Mouse (Mus musculus) spleen, adult 2 months (tissue): ENCODE data around the gene Dlgap4. TPM values are rescaled to one million over a fixed set of nuclear protein-coding genes. Genes with fewer than 3 reads are reported as not detected.
A peak's percentile ranks its signal among the peaks of the same experiment; 100 is the strongest.

Source experiments
- DNase-seq, 2 experiments: peaks; one replicate each; pipeline versions ENCODE4 v3.0.0 to v3.0.0-alpha.2; 2012 to 2021; ENCODE audit warnings: low spot score in 2 of 2, low read depth in 1 of 2
- H3K27ac ChIP-seq: fragments of 200-500 bp; 2 replicates; pipeline ENCODE4 v1.5.1; 2012; ENCODE audit warnings: low read length, inconsistent platforms; ENCODE audit not compliant: insufficient read depth
- H3K27me3 ChIP-seq: fragments of 200-500 bp; 2 replicates; pipeline ENCODE4 v1.6.1; 2012; ENCODE audit warnings: mild to moderate bottlenecking, moderate library complexity, low read length, inconsistent platforms; ENCODE audit not compliant: control insufficient read depth, insufficient read depth
- H3K36me3 ChIP-seq: fragments of 200-500 bp; 2 replicates; pipeline ENCODE4 v1.6.1; 2012; ENCODE audit warnings: mild to moderate bottlenecking, low read length, inconsistent platforms; ENCODE audit not compliant: control insufficient read depth, insufficient read depth
- H3K4me1 ChIP-seq: fragments of 200-500 bp; 2 replicates; pipeline ENCODE4 v1.6.1; 2011; ENCODE audit warnings: inconsistent platforms; ENCODE audit not compliant: control insufficient read depth, insufficient read depth, insufficient read length
- H3K4me3 ChIP-seq: fragments of 200-500 bp; 2 replicates; pipeline ENCODE4 v1.5.1; 2011; ENCODE audit warnings: mild to moderate bottlenecking, inconsistent platforms; ENCODE audit not compliant: insufficient read depth, insufficient read length; ENCODE audit errors: extremely low read depth
- CTCF ChIP-seq: fragments of 200-500 bp; IDR thresholded peaks from 2 replicates; pipeline ENCODE4 v1.5.1; 2011; ENCODE audit warnings: mild to moderate bottlenecking, inconsistent platforms; ENCODE audit not compliant: insufficient read depth, insufficient read length, insufficient replicate concordance; ENCODE audit errors: extremely low read depth
- POLR2A ChIP-seq: fragments of 200-500 bp; IDR thresholded peaks from 2 replicates; pipeline ENCODE4 v1.6.1; 2011; ENCODE audit warnings: low read depth, low read length, inconsistent platforms
- WGBS: fragments of 180-500 bp; shearing (Covaris S2); methylation state at CpG from one replicate; pipeline ENCODE4 v1.1.7; 2018; 5-methylcytosine and 5-hydroxymethylcytosine counted together
- polyA plus RNA-seq: library from polyadenylated mRNA; depleted of rRNA; stranded (reverse); fragments of >200 nt; gene quantifications from 2 replicates; pipeline ENCODE4 v1.2.3, GENCODE M21; 2012

Dlgap4 gene
- polyA plus RNA-seq, 1 experiment, result 61.8 TPM

DNA sequence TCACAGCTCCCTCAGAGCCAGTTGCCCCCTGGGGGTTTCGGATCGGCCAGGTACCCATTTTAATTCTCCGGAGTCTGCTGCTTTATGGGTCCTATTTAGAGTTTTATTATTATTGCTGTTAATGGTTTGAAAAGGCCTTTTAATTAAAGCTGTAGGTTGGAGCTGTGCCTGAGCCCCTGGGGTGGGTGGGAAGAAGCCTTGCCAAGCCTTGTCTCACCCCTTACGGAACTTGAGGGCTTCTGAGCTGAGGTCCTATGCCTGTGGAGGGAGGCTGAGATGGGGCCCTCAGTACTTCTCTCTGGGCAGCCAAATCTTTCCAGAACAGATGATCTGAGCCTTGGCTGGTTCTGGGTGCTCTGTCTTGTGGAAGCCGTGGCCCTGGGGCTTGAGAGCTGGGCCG, 31.6 kb downstream of the Dlgap4 start:
- Histone ChIP-seq H3K27me3 (no peaks in the 10 kb centered on the region), H3K4me3 (no peak overlapping the region), H3K4me1 (no peaks in the 10 kb centered on the region), H3K27ac (no peak overlapping the region), H3K36me3 (no peaks in the 10 kb centered on the region)
- TF ChIP-seq POLR2A (no peak), CTCF (no peak)
- DNase-seq, result no peak
- 59% methylated on average over 6 of the region's 6 CpGs for WGBS

DNA sequence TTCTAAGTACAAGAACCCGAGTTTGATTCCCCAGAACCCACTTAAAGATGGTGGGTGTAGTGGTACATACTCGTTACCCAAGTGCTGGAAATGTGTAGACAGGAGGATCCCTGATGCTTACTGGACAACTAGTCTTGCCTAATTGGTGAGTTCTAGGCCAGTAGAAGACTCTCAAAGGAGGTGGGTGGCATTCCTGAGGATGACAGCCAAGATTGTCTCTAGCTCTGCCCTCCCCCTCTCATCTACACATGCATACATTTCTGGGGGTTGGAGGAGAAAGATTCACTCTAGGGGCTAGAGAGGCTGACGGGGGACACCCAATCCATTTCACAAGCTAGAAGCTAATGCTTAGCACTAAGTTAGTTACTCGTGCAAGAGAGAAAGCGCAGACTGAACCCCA, 33.4 kb downstream of the Dlgap4 start:
- no peak overlapping the region for H3K27ac ChIP-seq
- no peaks in the 10 kb centered on the region for H3K27me3 ChIP-seq
- 75% methylated on average over 5 of the region's 5 CpGs for WGBS
- H3K4me1 ChIP-seq, result no peaks in the 10 kb centered on the region
- H3K4me3 ChIP-seq, result no peak overlapping the region
- TF ChIP-seq POLR2A (no peak), CTCF (no peak)
- DNase-seq, result no peak
- no peaks in the 10 kb centered on the region for H3K36me3 ChIP-seq

DNA sequence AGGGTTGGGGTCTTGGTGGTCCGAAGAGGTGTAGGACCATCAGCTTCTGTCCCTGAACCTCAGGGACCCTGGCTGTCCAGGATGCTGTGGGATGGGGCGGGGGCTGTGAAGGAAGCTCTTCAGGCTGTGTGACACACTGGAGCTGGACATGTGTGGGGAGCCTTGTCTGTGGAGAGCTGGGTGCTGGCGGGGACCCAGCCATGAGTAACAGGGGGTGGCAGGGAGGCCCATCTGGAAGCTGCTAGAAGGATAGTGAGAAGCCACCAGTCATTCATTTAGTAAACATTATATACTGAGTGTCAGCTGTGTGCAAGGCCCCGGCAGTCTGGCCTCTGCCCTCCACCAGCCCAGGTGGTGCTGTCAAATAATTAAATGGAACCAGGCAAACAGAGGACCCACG, 34.5 kb downstream of the Dlgap4 start:
- TF ChIP-seq CTCF (no peak), POLR2A (no peak)
- no peak for DNase-seq
- H3K4me1 ChIP-seq, result no peaks in the 10 kb centered on the region
- 76% methylated on average over 5 of the region's 5 CpGs for whole genome bisulfite sequencing
- H3K4me3 ChIP-seq, result no peak overlapping the region
- H3K36me3 ChIP-seq, result no peaks in the 10 kb centered on the region
- no peaks in the 10 kb centered on the region for H3K27me3 ChIP-seq
- no peak overlapping the region for H3K27ac ChIP-seq

DNA sequence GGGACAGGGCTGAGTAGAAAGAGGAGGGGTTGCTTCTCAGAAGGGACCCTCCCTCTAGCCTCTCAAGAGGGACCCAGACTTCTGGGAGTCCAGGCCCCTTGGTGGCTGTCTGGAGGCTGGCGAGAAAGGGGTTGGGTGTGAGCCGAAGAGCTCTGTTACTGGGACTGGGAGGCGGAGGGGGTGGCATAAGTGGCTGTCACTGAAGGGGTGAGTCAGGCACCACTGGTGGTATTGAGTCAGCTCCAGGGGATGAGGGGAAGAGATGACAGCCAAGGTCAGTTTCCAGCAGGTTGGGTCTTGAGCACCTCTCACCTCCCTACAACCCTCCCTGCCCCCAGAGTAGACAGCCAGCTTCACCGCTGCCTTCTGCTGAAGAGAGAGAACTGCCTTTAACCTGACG, 35.9 kb downstream of the Dlgap4 start:
- no peak overlapping the region for H3K4me3 ChIP-seq
- H3K4me1 ChIP-seq, result no peaks in the 10 kb centered on the region
- DNase-seq, result no peak
- no peaks in the 10 kb centered on the region for H3K36me3 ChIP-seq
- 83% methylated on average over 5 of the region's 5 CpGs for WGBS
- no peak overlapping the region for H3K27ac ChIP-seq
- H3K27me3 ChIP-seq, result no peaks in the 10 kb centered on the region
- no peak for TF ChIP-seq CTCF
- no peak for TF ChIP-seq POLR2A

DNA sequence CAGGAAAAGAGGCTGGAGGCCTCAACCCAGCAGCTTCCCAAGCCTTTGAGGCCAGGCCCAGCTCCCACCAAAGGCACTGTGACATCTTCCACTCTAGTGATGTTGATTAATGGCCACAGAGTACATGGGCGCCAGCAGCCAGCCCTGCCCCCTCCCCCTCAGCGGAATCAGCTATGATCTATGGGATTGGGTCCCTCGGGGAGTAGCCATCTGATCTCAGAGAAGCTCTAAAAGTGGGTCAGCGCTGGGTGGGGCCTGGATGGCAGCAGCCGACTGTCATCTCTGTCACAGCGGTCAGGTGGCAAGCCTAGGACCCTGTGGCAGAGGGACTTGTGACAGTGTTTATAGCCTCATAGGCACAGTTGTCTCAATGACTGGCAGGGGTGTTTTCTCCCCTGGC, 37.5 kb downstream of the Dlgap4 start:
- no peak overlapping the region for H3K27ac ChIP-seq
- no peak for DNase-seq
- no peaks in the 10 kb centered on the region for H3K27me3 ChIP-seq
- no peaks in the 10 kb centered on the region for H3K4me1 ChIP-seq
- H3K36me3 ChIP-seq, result no peaks in the 10 kb centered on the region
- TF ChIP-seq POLR2A, result no peak
- no peak for TF ChIP-seq CTCF
- no peak overlapping the region for H3K4me3 ChIP-seq
- WGBS, result 65% methylated on average over 6 of the region's 6 CpGs

DNA sequence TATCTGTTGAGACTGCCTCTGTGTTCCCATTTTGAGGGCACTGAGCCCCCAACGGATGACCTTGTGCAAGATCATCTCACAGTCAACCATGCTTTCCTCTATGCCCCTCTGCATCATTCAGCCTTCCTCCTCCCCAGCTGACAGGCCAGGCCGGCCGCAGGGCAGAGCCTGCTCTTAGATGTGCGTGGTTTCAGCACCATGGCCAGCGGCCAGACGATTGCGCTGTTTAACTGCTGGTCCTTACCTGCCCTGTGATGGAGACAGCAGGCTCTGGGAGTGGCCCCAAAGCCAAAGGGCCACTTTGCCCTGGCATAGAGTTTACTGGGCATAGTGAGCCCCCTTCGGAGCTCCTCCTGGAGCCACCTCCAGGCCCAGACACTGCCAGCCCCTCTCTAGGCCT, 39.3 kb downstream of the Dlgap4 start:
- Histone ChIP-seq H3K27me3 (no peaks in the 10 kb centered on the region), H3K4me1 (no peaks in the 10 kb centered on the region), H3K36me3 (no peaks in the 10 kb centered on the region), H3K4me3 (no peak overlapping the region), H3K27ac (no peak overlapping the region)
- WGBS, result 20% methylated on average over 8 of the region's 8 CpGs
- TF ChIP-seq CTCF (no peak), POLR2A (no peak)
- peak in 1 of 2 experiments; percentile 5 for DNase-seq

DNA sequence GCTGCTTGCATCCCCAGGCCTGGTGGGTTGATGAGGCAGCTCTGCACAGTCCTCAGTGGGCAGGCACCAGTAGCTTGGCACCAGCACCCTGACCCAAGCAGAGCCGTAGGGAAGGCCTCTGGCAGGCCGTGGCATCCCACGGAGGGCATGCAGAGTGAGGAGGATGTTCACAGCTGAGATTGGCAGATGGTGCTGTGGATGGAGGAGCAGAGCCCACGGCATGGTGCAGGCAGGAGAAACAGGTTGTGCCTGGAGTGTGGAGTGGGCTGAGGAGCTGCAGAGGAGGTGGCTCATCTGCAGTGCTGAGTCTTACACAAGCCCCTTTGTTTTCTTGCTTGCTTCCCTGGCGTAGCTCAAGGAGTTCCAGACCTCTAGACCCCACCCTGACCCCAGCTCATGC, 40.6 kb downstream of the Dlgap4 start:
- 85% methylated on average over 5 of the region's 5 CpGs for WGBS
- H3K27me3 ChIP-seq, result no peaks in the 10 kb centered on the region

More for the DNA sequence above, 40.6 kb downstream of the Dlgap4 start:
- no peak for TF ChIP-seq POLR2A
- TF ChIP-seq CTCF, result no peak
- H3K4me3 ChIP-seq, result no peak overlapping the region
- H3K4me1 ChIP-seq, result no peaks in the 10 kb centered on the region
- DNase-seq, result no peak
- no peaks in the 10 kb centered on the region for H3K36me3 ChIP-seq
- no peak overlapping the region for H3K27ac ChIP-seq
